34 mouse cellular contexts compared by ENCODE assay signal in genomic region chr7:49599950-49600349, GRCm38 (mm10). TPM values are rescaled to one million over a fixed set of nuclear protein-coding genes. Genes with fewer than 3 reads are reported as not detected.
DNase-seq lines count a peak whose midpoint lies in the region; ATAC-seq and TF ChIP-seq lines count a peak whose summit lies in the region.
"Had no signal": no experiment of that assay in that cellular context is flagged by ENCODE, and none has a peak within 500 bp of the region (broad histone marks: within the 10 kb centered on the region; RNA-seq: fewer than 3 reads in every experiment).

No protein-coding gene starts in this region.

- no peaks in the 10 kb centered on the region for H3K9me3 ChIP-seq in heart, embryonic 13.5 days
- no peaks in the 10 kb centered on the region for H3K9me3 ChIP-seq in lung, embryonic 16.5 days (ENCODE audit: control insufficient read depth, low read length)
- H3K9me3 ChIP-seq: embryonic facial prominence, embryonic 10.5 days; embryonic facial prominence, embryonic 13.5 days; forebrain, embryonic 12.5 days; forebrain, embryonic 15.5 days had no signal

- TF ChIP-seq EP300 in heart, adult 2 months (IDR thresholded peaks at IDR 0.05; ENCODE audit: insufficient read depth, low read depth, low read length) = no peak

- peaks cover 99% of the 10 kb centered on the region for H3K36me3 ChIP-seq in heart, embryonic 13.5 days
- no peaks in the 10 kb centered on the region for H3K36me3 ChIP-seq in heart, adult 2 months (ENCODE audit: control insufficient read depth, insufficient read depth, low read length)
- H3K36me3 ChIP-seq in lung, embryonic 16.5 days (ENCODE audit: control insufficient read depth, insufficient read depth, low read length) = peaks cover 22% of the 10 kb centered on the region

- no peak for TF ChIP-seq CTCF in heart, adult 2 months (IDR thresholded peaks at IDR 0.05)
- no peak for TF ChIP-seq CTCF in left cerebral cortex, adult 2 months (IDR thresholded peaks at IDR 0.05)

- no peak overlapping the region for H3K4me3 ChIP-seq in heart, embryonic 13.5 days
- H3K4me3 ChIP-seq in heart, adult 2 months = no peak overlapping the region
- H3K4me3 ChIP-seq in left cerebral cortex, adult 2 months = no peak overlapping the region
- no peak overlapping the region for H3K4me3 ChIP-seq in lung, embryonic 16.5 days (ENCODE audit: low read length)
- H3K4me3 ChIP-seq: embryonic facial prominence, embryonic 10.5 days; embryonic facial prominence, embryonic 13.5 days; erythroblast, embryonic 14.5 days; forebrain, embryonic 12.5 days; forebrain, embryonic 15.5 days had no signal

- no peak for DNase-seq in heart, adult 2 months
- DNase-seq in left cerebral cortex, adult 2 months (ENCODE audit: extremely low spot score in 1 of 2, low spot score in 2 of 2) = no peak
- DNase-seq in left cerebral cortex, postnatal 25 days (ENCODE audit: low spot score in 2 of 2) = no peak
- DNase-seq in lung, adult 18-20 months = no peak
- DNase-seq in spleen, postnatal 36 days (ENCODE audit: low spot score in 2 of 2) = no peak
- DNase-seq: adrenal gland, adult 2 months; adrenal gland, postnatal 14 days; cerebellum, adult 11-12 months; cerebellum, adult 8-10 months; cerebellum, postnatal 10 days; cerebellum, postnatal 36 days; embryo, embryonic 11 days; gastrocnemius, postnatal 25 days; heart, postnatal 36 days had no signal

- peaks cover 29% of the 10 kb centered on the region for H3K4me1 ChIP-seq in heart, embryonic 13.5 days
- H3K4me1 ChIP-seq in heart, adult 2 months (ENCODE audit: control insufficient read depth, insufficient read depth, low read length) = 0 out of 2 replicates have a peak, but pooled peaks cover 1% of the 10 kb centered on the region
- no peaks in the 10 kb centered on the region; the same call in 1 of the 2 replicates for H3K4me1 ChIP-seq in lung, embryonic 16.5 days (replicated peaks; ENCODE audit: control insufficient read depth, insufficient read depth, low read length)
- H3K4me1 ChIP-seq: forebrain, embryonic 12.5 days; forebrain, embryonic 15.5 days had no signal

- no peak for TF ChIP-seq POLR2A in heart, adult 2 months (IDR thresholded peaks at IDR 0.05; ENCODE audit: insufficient read depth, low read depth, low read length)

- no peaks in the 10 kb centered on the region for H3K27me3 ChIP-seq in heart, embryonic 13.5 days (replicated peaks)
- no peaks in the 10 kb centered on the region for H3K27me3 ChIP-seq in heart, adult 2 months (ENCODE audit: control insufficient read depth, insufficient read depth, low read length)
- no peaks in the 10 kb centered on the region for H3K27me3 ChIP-seq in lung, embryonic 16.5 days (ENCODE audit: control insufficient read depth, insufficient read depth, low read depth, low read length)
- H3K27me3 ChIP-seq: embryonic facial prominence, embryonic 13.5 days; forebrain, embryonic 15.5 days had no signal

- intact Hi-C loops in heart, adult 2 months (cut with DNase I) = no loop called here
- intact Hi-C loops in left cerebral cortex, adult 2 months (cut with DNase I) = loop anchor here (2.0 to 5.0 kb wide), 2 partner anchors 108 to 129 kb away; no protein-coding TSS in a partner anchor
- intact Hi-C loops in left cerebral cortex, postnatal 25 days (cut with DNase I) = no loop called here

- ATAC-seq in heart, embryonic 13.5 days (ENCODE audit: extremely low read depth, insufficient number of reproducible peaks, low FRiP score, low TSS enrichment) = no peak
- ATAC-seq in lung, embryonic 16.5 days (ENCODE audit: low read depth) = peak; percentile 59
- ATAC-seq: CD4-positive, CD25-positive, alpha-beta regulatory T cell, adult 4 months; forebrain, embryonic 15.5 days; hindbrain, postnatal 0 days; inflammation-experienced regulatory T-cells, adult 6 months; intestine, embryonic 16.5 days had no signal

- H3K27ac ChIP-seq in heart, embryonic 13.5 days (replicated peaks) = peak overlapping the region; percentile 21; the same call in 1 of the 2 replicates
- no peak overlapping the region for H3K27ac ChIP-seq in heart, adult 2 months
- H3K27ac ChIP-seq in left cerebral cortex, adult 2 months = peak overlapping the region; percentile 40; the same call in 1 of the 2 replicates
- no peak overlapping the region for H3K27ac ChIP-seq in lung, embryonic 16.5 days (ENCODE audit: low read length)
- H3K27ac ChIP-seq: embryonic facial prominence, embryonic 10.5 days; embryonic facial prominence, embryonic 13.5 days; forebrain, embryonic 12.5 days; forebrain, embryonic 15.5 days; hindbrain, embryonic 14.5 days; hindbrain, postnatal 0 days had no signal

- H3K4me2 ChIP-seq in heart, embryonic 13.5 days = no peak overlapping the region
- no peak overlapping the region for H3K4me2 ChIP-seq in lung, embryonic 16.5 days (ENCODE audit: low read depth, low read length)
- H3K4me2 ChIP-seq: embryonic facial prominence, embryonic 13.5 days; forebrain, embryonic 12.5 days; forebrain, embryonic 15.5 days; hindbrain, embryonic 14.5 days had no signal

- H3K9ac ChIP-seq in heart, embryonic 13.5 days = no peak overlapping the region
- H3K9ac ChIP-seq in heart, adult 2 months (ENCODE audit: low read depth, low read length) = no peak overlapping the region
- H3K9ac ChIP-seq in lung, embryonic 16.5 days (ENCODE audit: low read length) = no peak overlapping the region
- H3K9ac ChIP-seq: embryonic facial prominence, embryonic 13.5 days; forebrain, embryonic 12.5 days; forebrain, embryonic 15.5 days; hindbrain, embryonic 14.5 days had no signal

- H3K79me2 ChIP-seq in heart, adult 2 months (replicated peaks; ENCODE audit: control insufficient read depth, insufficient read depth, low read length) = no peaks in the 10 kb centered on the region

- WGBS in heart, embryonic 13.5 days = 63% methylated on average over 3 of the region's 3 CpGs
- WGBS in heart, adult 2 months = 85% methylated on average over 3 of the region's 3 CpGs
- whole genome bisulfite sequencing in lung, embryonic 16.5 days = 55% methylated on average over 3 of the region's 3 CpGs

RNA-seq across cellular contexts. Expression of gene Dbx1, which starts 36.7 kb away (rescaled TPM):
- polyA plus RNA-seq in heart, embryonic 13.5 days (2015; fragmentation: Nextera tagmentation; extraction: Ambion mirVana) = not detected in 2 replicates
- total RNA-seq in heart, adult 2 months (2021) = not detected
- not detected in 2 replicates for polyA plus RNA-seq in heart, adult 2 months (2012; rRNA removed)
- not detected for total RNA-seq in left cerebral cortex, adult 2 months (2021)
- total RNA-seq in left cerebral cortex, postnatal 25 days (2021) = not detected
- not detected in 2 replicates for polyA plus RNA-seq in lung, embryonic 16.5 days (2015; fragmentation: Nextera tagmentation; extraction: Ambion mirVana)
- total RNA-seq: adrenal gland, adult 2 months; adrenal gland, postnatal 14 days; adrenal gland, postnatal 4 days; gastrocnemius, adult 8-10 months; gastrocnemius, postnatal 25 days; heart, adult 8-10 months; heart, postnatal 36 days; MEL had no signal
- polyA plus RNA-seq: adrenal gland, adult 2 months; C2C12; CD4-positive, CD25-positive, alpha-beta regulatory T cell, adult 4 months; cortical plate, adult 2 months; erythroblast, embryonic 14.5 days; gonadal fat pad, adult 2 months; heart, embryonic 14.5 days; inflammation-experienced regulatory T-cells, adult 6 months; intestine, embryonic 16.5 days had no signal

Comparison
In these comparisons a context has a peak if more than half of its experiments do, and no peak if none do; other contexts are left out.
1. H3K27ac ChIP-seq: peak in heart, embryonic 13.5 days (single experiment) and left cerebral cortex, adult 2 months (single experiment); none in heart, adult 2 months (single experiment) and lung, embryonic 16.5 days (single experiment).